Mouse (Mus musculus): ENCODE results near the gene Itgb2. TPM values are rescaled to one million over a fixed set of nuclear protein-coding genes. Genes with fewer than 3 reads are reported as not detected.

The Itgb2 gene
- total and polyA plus RNA-seq, 3 experiments, result 7.1 to 11.6 (median 11.2) TPM

- intact Hi-C loops (cut with DNase I), result no loop called here
- peak in 1 of 2 experiments; percentile 60 for DNase-seq
- no peaks in the 10 kb centered on the region for H3K4me1 ChIP-seq (ENCODE audit: control insufficient read depth, insufficient read depth, low read length)
- H3K79me2 ChIP-seq (replicated peaks; ENCODE audit: control insufficient read depth, insufficient read depth, low read length), result no peaks in the 10 kb centered on the region
- H3K4me3 ChIP-seq, result no peak overlapping the region
- 75% methylated on average over 11 of the region's 11 CpGs for WGBS
- no peaks in the 10 kb centered on the region for H3K27me3 ChIP-seq (ENCODE audit: control insufficient read depth, insufficient read depth, low read length)
- H3K36me3 ChIP-seq (ENCODE audit: control insufficient read depth, insufficient read depth, low read length), result no peaks in the 10 kb centered on the region
- H3K9ac ChIP-seq (ENCODE audit: low read depth, low read length), result no peak overlapping the region
- H3K27ac ChIP-seq, result no peak overlapping the region
- no peak for TF ChIP-seq CTCF (IDR thresholded peaks at IDR 0.05)
- TF ChIP-seq POLR2A (IDR thresholded peaks at IDR 0.05; ENCODE audit: insufficient read depth, low read depth, low read length), result no peak
- no peak for TF ChIP-seq EP300 (IDR thresholded peaks at IDR 0.05; ENCODE audit: insufficient read depth, low read depth, low read length)
Measured at GRCm38 (mm10) chr10:77550874-77551273, 20.8 kb downstream of the Itgb2 start.

- no peaks in the 10 kb centered on the region for H3K27me3 ChIP-seq (ENCODE audit: control insufficient read depth, insufficient read depth, low read length)
- intact Hi-C loops (cut with DNase I), result no loop called here
- H3K4me1 ChIP-seq (ENCODE audit: control insufficient read depth, insufficient read depth, low read length), result no peaks in the 10 kb centered on the region
- DNase-seq, result no peak
- H3K79me2 ChIP-seq (replicated peaks; ENCODE audit: control insufficient read depth, insufficient read depth, low read length), result no peaks in the 10 kb centered on the region
- H3K4me3 ChIP-seq, result no peak overlapping the region
- H3K9ac ChIP-seq (ENCODE audit: low read depth, low read length), result no peak overlapping the region
- no peaks in the 10 kb centered on the region for H3K36me3 ChIP-seq (ENCODE audit: control insufficient read depth, insufficient read depth, low read length)
- TF ChIP-seq CTCF (IDR thresholded peaks at IDR 0.05) (no peak), EP300 (IDR thresholded peaks at IDR 0.05; ENCODE audit: insufficient read depth, low read depth, low read length) (no peak), POLR2A (IDR thresholded peaks at IDR 0.05; ENCODE audit: insufficient read depth, low read depth, low read length) (no peak)
- 89% methylated on average over 5 of the region's 5 CpGs for WGBS
- no peak overlapping the region for H3K27ac ChIP-seq
Measured at GRCm38 (mm10) chr10:77552162-77552561, 22.1 kb downstream of the Itgb2 start.

GRCm38 (mm10) chr10:77553285-77553684 lies 23.2 kb downstream of the Itgb2 start:
- TF ChIP-seq EP300 (IDR thresholded peaks at IDR 0.05; ENCODE audit: insufficient read depth, low read depth, low read length) (no peak), CTCF (IDR thresholded peaks at IDR 0.05) (no peak), POLR2A (IDR thresholded peaks at IDR 0.05; ENCODE audit: insufficient read depth, low read depth, low read length) (no peak)
- intact Hi-C loops (cut with DNase I), result no loop called here
- 86% methylated on average over 4 of the region's 4 CpGs for WGBS

GRCm38 (mm10) chr10:77554918-77555317 lies 24.9 kb downstream of the Itgb2 start:
- no peak overlapping the region for H3K4me3 ChIP-seq
- H3K79me2 ChIP-seq (replicated peaks; ENCODE audit: control insufficient read depth, insufficient read depth, low read length), result no peaks in the 10 kb centered on the region
- no peaks in the 10 kb centered on the region for H3K36me3 ChIP-seq (ENCODE audit: control insufficient read depth, insufficient read depth, low read length)
- TF ChIP-seq EP300 (IDR thresholded peaks at IDR 0.05; ENCODE audit: insufficient read depth, low read depth, low read length) (no peak), POLR2A (IDR thresholded peaks at IDR 0.05; ENCODE audit: insufficient read depth, low read depth, low read length) (no peak), CTCF (IDR thresholded peaks at IDR 0.05) (no peak)
- no peaks in the 10 kb centered on the region for H3K27me3 ChIP-seq (ENCODE audit: control insufficient read depth, insufficient read depth, low read length)
- H3K9ac ChIP-seq (ENCODE audit: low read depth, low read length), result no peak overlapping the region
- WGBS, result 79% methylated on average over 4 of the region's 4 CpGs
- no peak overlapping the region for H3K27ac ChIP-seq
- intact Hi-C loops (cut with DNase I), result no loop called here
- no peak for DNase-seq
- no peaks in the 10 kb centered on the region for H3K4me1 ChIP-seq (ENCODE audit: control insufficient read depth, insufficient read depth, low read length)

More at GRCm38 (mm10) chr10:77553285-77553684, 23.2 kb downstream of the Itgb2 start:
- Histone ChIP-seq H3K79me2 (replicated peaks; ENCODE audit: control insufficient read depth, insufficient read depth, low read length) (no peaks in the 10 kb centered on the region), H3K9ac (ENCODE audit: low read depth, low read length) (no peak overlapping the region), H3K27ac (no peak overlapping the region), H3K4me1 (ENCODE audit: control insufficient read depth, insufficient read depth, low read length) (no peaks in the 10 kb centered on the region), H3K36me3 (ENCODE audit: control insufficient read depth, insufficient read depth, low read length) (no peaks in the 10 kb centered on the region), H3K4me3 (no peak overlapping the region), H3K27me3 (ENCODE audit: control insufficient read depth, insufficient read depth, low read length) (no peaks in the 10 kb centered on the region)
- no peak for DNase-seq

- 87% methylated on average over 7 of the region's 7 CpGs for WGBS
- intact Hi-C loops (cut with DNase I), result loop anchor here (2.0 kb wide), 1 partner anchor 40 kb away; no protein-coding TSS in a partner anchor
- Histone ChIP-seq H3K36me3 (ENCODE audit: control insufficient read depth, insufficient read depth, low read length) (no peaks in the 10 kb centered on the region), H3K79me2 (replicated peaks; ENCODE audit: control insufficient read depth, insufficient read depth, low read length) (no peaks in the 10 kb centered on the region), H3K4me1 (ENCODE audit: control insufficient read depth, insufficient read depth, low read length) (no peaks in the 10 kb centered on the region), H3K27me3 (ENCODE audit: control insufficient read depth, insufficient read depth, low read length) (no peaks in the 10 kb centered on the region), H3K27ac (no peak overlapping the region), H3K4me3 (no peak overlapping the region), H3K9ac (ENCODE audit: low read depth, low read length) (no peak overlapping the region)
- DNase-seq, result no peak
- TF ChIP-seq CTCF (IDR thresholded peaks at IDR 0.05) (no peak), POLR2A (IDR thresholded peaks at IDR 0.05; ENCODE audit: insufficient read depth, low read depth, low read length) (no peak), EP300 (IDR thresholded peaks at IDR 0.05; ENCODE audit: insufficient read depth, low read depth, low read length) (no peak)
Measured at GRCm38 (mm10) chr10:77556631-77557030, 26.6 kb downstream of the Itgb2 start.

GRCm38 (mm10) chr10:77557641-77558040 lies 27.6 kb downstream of the Itgb2 start:
- WGBS, result 89% methylated on average over 4 of the region's 4 CpGs
- no peaks in the 10 kb centered on the region for H3K27me3 ChIP-seq (ENCODE audit: control insufficient read depth, insufficient read depth, low read length)
- intact Hi-C loops (cut with DNase I), result loop anchor here (2.0 kb wide), 1 partner anchor 41 kb away; no protein-coding TSS in a partner anchor
- H3K36me3 ChIP-seq (ENCODE audit: control insufficient read depth, insufficient read depth, low read length), result no peaks in the 10 kb centered on the region
- no peak for DNase-seq
- TF ChIP-seq POLR2A (IDR thresholded peaks at IDR 0.05; ENCODE audit: insufficient read depth, low read depth, low read length), result no peak
- TF ChIP-seq CTCF (IDR thresholded peaks at IDR 0.05), result peak; percentile 59
- no peak overlapping the region for H3K9ac ChIP-seq (ENCODE audit: low read depth, low read length)
- H3K79me2 ChIP-seq (replicated peaks; ENCODE audit: control insufficient read depth, insufficient read depth, low read length), result no peaks in the 10 kb centered on the region
- no peak overlapping the region for H3K27ac ChIP-seq
- no peak overlapping the region for H3K4me3 ChIP-seq
- no peaks in the 10 kb centered on the region for H3K4me1 ChIP-seq (ENCODE audit: control insufficient read depth, insufficient read depth, low read length)

Measured in heart, adult 2 months (tissue).